Mouse (Mus musculus) heart, embryonic 11.5 days (tissue): ENCODE results near the gene Rnf31. TPM values are rescaled to one million over a fixed set of nuclear protein-coding genes. Genes with fewer than 3 reads are reported as not detected.
A peak's percentile ranks its signal among the peaks of the same experiment; 100 is the strongest.

Experiments used
- ATAC-seq: fragments of 200-750 bp; cut with Nextera tagmentation; replicated peaks from 2 replicates; pipeline ENCODE4 v1.8.0; 2017; ENCODE audit warnings: moderate library complexity; ENCODE audit not compliant: insufficient number of reproducible peaks, low FRiP score, low TSS enrichment
- H3K27ac ChIP-seq: fragments of 300-500 bp; sonication (generic); 2 replicates; pipeline ENCODE4 v1.5.1; 2014; ENCODE audit warnings: mild to moderate bottlenecking, low read depth, low read length
- H3K27me3 ChIP-seq: fragments of 300-500 bp; sonication (generic); 2 replicates; pipeline ENCODE4 v1.6.1; 2014; ENCODE audit warnings: mild to moderate bottlenecking, low read length, mixed read lengths; ENCODE audit not compliant: control insufficient read depth, insufficient read depth
- H3K36me3 ChIP-seq: fragments of 300-500 bp; sonication (generic); 2 replicates; pipeline ENCODE4 v1.6.1; 2014; ENCODE audit warnings: mild to moderate bottlenecking, low read length, moderate library complexity, mixed read lengths; ENCODE audit not compliant: control insufficient read depth, insufficient read depth
- H3K4me1 ChIP-seq: fragments of 300-500 bp; sonication (generic); 2 replicates; pipeline ENCODE4 v1.6.1; 2014; ENCODE audit warnings: low read length; ENCODE audit not compliant: control insufficient read depth, insufficient read depth
- H3K4me2 ChIP-seq: fragments of 300-500 bp; sonication (generic); 2 replicates; pipeline ENCODE4 v1.6.1; 2014; ENCODE audit warnings: mild to moderate bottlenecking, moderate library complexity
- H3K4me3 ChIP-seq: fragments of 300-500 bp; sonication (generic); 2 replicates; pipeline ENCODE4 v1.5.1; 2014; ENCODE audit warnings: low read depth, low read length
- H3K9ac ChIP-seq: fragments of 300-500 bp; sonication (generic); 2 replicates; pipeline ENCODE4 v1.6.1; 2014; ENCODE audit warnings: mild to moderate bottlenecking, low read depth, low read length, moderate library complexity
- H3K9me3 ChIP-seq: fragments of 300-500 bp; sonication (generic); replicated peaks from 2 replicates; pipeline ENCODE4 v1.6.1; 2016; ENCODE audit warnings: low read length; ENCODE audit not compliant: control insufficient read depth
- WGBS: fragments of 180-500 bp; shearing (Covaris S2); extraction: QIAGEN DNeasy Blood & Tissue Kit; methylation state at CpG from one replicate; pipeline ENCODE4 v1.1.7; 2014; ENCODE audit not compliant: insufficient replicate concordance; 5-methylcytosine and 5-hydroxymethylcytosine counted together
- polyA plus RNA-seq: library from polyadenylated mRNA; unstranded; fragments of >200 nt; fragmentation: Nextera tagmentation; extraction: Ambion mirVana; gene quantifications from 2 replicates; pipeline ENCODE4 v1.2.1, GENCODE M21; 2014

Rnf31 gene
- 11.2 and 13.0 TPM in 2 replicates for polyA plus RNA-seq

GRCm38 (mm10) chr14:55591331-55591891 is at the start of gene Rnf31:
TSS of gene Rnf31 (plus strand) at chr14:55591708.
- ATAC-seq, result peak; percentile 86
- H3K9me3 ChIP-seq, result no peaks in the 10 kb centered on the region
- H3K27me3 ChIP-seq, result no peaks in the 10 kb centered on the region
- peak within 1 kb of the TSS; percentile 85 for H3K9ac ChIP-seq
- H3K4me1 ChIP-seq, result peaks cover 19% of the 10 kb centered on the region
- peak within 1 kb of the TSS; percentile 98 for H3K27ac ChIP-seq
- peaks cover 17% of the 10 kb centered on the region for H3K36me3 ChIP-seq
- H3K4me3 ChIP-seq, result peak within 1 kb of the TSS; percentile 78
- under 1% methylated on average over 27 of the region's 33 CpGs for WGBS
- peak within 1 kb of the TSS; percentile 98 for H3K4me2 ChIP-seq

DNA sequence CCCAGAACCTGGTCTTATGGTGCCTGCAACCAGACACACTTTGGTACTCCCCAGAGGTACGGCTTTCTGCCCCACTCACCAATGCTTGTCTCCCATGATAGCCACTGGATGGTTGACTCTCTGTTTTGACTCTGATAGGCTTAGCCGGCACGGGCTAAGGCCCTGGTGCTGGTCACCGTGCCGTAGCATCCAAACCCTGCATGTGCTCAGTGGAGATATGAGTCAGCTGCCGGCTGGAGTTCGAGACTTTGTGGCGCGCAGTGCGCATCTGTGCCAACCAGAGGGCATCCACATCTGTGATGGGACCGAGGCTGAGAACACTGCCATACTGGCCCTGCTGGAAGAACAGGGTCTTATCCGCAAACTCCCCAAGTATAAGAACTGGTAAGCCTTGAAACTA is 49.2 kb upstream of the Rnf31 start:
- Histone ChIP-seq H3K4me1 (peaks cover 12% of the 10 kb centered on the region), H3K27me3 (no peaks in the 10 kb centered on the region), H3K4me3 (no peak overlapping the region), H3K9me3 (no peaks in the 10 kb centered on the region), H3K27ac (no peak overlapping the region), H3K4me2 (no peak overlapping the region), H3K9ac (no peak overlapping the region), H3K36me3 (peaks cover 4% of the 10 kb centered on the region; the same call in 1 of the 2 replicates)
- 96% methylated on average over 12 of the region's 12 CpGs for WGBS
- no peak for ATAC-seq

DNA sequence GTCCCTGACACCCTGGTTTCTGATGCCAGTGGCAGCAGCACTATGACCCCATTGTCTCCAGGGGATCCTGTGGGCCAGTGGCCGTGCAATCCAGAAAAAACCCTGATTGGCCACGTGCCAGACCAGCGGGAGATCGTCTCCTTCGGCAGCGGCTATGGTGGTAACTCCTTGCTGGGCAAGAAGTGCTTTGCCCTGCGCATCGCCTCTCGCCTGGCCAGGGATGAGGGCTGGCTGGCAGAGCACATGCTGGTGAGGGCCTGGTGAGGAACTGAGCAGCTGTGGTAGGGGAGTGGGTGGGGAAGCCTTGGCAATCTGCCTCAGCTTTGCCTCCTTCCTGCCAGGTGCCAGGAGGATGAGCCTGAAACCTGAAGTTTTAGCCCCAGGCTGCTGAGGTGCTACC is 47.2 kb upstream of the Rnf31 start:
- no peak overlapping the region for H3K9ac ChIP-seq
- no peak for ATAC-seq
- no peaks in the 10 kb centered on the region for H3K9me3 ChIP-seq
- WGBS, result 84% methylated on average over 9 of the region's 9 CpGs
- H3K27ac ChIP-seq, result no peak overlapping the region
- H3K4me3 ChIP-seq, result no peak overlapping the region
- H3K4me1 ChIP-seq, result peaks cover 12% of the 10 kb centered on the region
- H3K36me3 ChIP-seq, result peaks cover 8% of the 10 kb centered on the region; the same call in 1 of the 2 replicates
- H3K4me2 ChIP-seq, result no peak overlapping the region
- no peaks in the 10 kb centered on the region for H3K27me3 ChIP-seq

DNA sequence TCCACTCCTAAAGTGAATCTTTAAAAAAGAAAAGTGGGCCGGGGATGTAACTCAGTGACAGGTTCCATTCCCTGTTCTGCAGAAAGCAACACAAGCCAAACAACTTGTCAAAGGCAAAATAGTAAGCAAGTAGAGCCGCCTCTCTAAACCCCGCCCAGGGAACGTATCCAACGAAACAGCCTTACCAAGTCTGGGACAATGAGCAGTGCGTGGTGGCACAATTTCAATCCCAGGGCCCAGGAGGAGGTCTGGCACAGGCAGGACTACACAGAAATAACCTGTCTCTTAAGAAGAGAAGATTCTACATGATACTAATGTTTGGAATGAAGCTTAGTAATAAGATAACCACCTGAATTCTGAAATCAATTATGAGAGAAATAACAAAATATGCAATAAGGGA is 41.3 kb upstream of the Rnf31 start:
- no peaks in the 10 kb centered on the region for H3K27me3 ChIP-seq
- ATAC-seq, result no peak
- H3K9me3 ChIP-seq, result no peaks in the 10 kb centered on the region
- no peak overlapping the region for H3K9ac ChIP-seq
- H3K4me3 ChIP-seq, result no peak overlapping the region
- no peak overlapping the region for H3K27ac ChIP-seq
- peaks cover 8% of the 10 kb centered on the region; the same call in 1 of the 2 replicates for H3K36me3 ChIP-seq
- no peak overlapping the region for H3K4me2 ChIP-seq
- 88% methylated on average over 6 of the region's 6 CpGs for WGBS
- H3K4me1 ChIP-seq, result no peaks in the 10 kb centered on the region

DNA sequence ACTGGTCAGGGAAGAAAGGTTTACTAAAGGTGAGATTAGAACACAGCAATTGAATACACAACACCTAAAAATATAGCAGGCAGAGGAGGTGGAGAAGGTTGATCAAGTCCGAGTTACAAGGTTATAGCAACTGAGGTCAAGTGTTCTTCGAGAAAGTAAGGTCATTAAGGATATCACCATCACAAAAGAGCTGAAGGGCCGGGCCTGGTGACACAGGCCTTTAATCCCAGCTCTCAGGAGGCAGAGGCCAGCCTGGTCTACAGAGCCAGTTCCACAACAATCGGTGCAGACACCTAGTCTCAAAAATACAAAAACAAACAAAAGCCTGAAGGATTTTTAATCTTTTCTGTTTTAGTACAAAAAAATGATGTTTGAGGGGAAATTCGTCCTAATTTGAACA is 40.2 kb upstream of the Rnf31 start:
- no peak for ATAC-seq

GRCm38 (mm10) chr14:55551794-55552193 is 39.7 kb upstream of the Rnf31 start:
- no peaks in the 10 kb centered on the region for H3K27me3 ChIP-seq
- no peak for ATAC-seq
- WGBS, result 82% methylated on average over 8 of the region's 8 CpGs
- H3K9ac ChIP-seq, result no peak overlapping the region
- H3K27ac ChIP-seq, result no peak overlapping the region
- H3K9me3 ChIP-seq, result no peaks in the 10 kb centered on the region
- H3K4me1 ChIP-seq, result no peaks in the 10 kb centered on the region
- no peak overlapping the region for H3K4me2 ChIP-seq
- H3K4me3 ChIP-seq, result no peak overlapping the region
- peaks cover 4% of the 10 kb centered on the region; the same call in 1 of the 2 replicates for H3K36me3 ChIP-seq

More for the DNA sequence above, 40.2 kb upstream of the Rnf31 start:
- Histone ChIP-seq H3K27me3 (no peaks in the 10 kb centered on the region), H3K27ac (no peak overlapping the region), H3K4me2 (no peak overlapping the region), H3K4me1 (no peaks in the 10 kb centered on the region), H3K36me3 (peaks cover 4% of the 10 kb centered on the region; the same call in 1 of the 2 replicates), H3K9ac (no peak overlapping the region), H3K9me3 (no peaks in the 10 kb centered on the region), H3K4me3 (no peak overlapping the region)
- 67% methylated on average over 5 of the region's 5 CpGs for WGBS

DNA sequence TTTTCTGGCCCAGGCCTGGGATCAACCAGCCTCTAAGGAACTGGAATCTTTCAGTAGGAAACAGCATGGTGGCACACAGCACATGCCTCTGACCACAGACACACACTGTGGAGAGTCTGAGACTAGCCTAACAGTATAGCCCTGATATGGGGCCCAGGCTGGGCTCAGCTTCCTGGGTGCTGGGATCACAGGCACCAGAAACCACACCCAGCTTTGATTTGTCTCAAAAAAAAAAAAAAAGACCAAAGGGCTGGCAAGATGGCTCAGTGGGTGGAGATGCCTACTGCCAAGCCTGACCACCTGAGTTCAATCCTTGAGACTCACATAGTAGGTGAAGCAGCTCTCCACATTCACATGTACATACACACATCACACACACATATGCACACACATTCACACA is 36.9 kb upstream of the Rnf31 start:
- Histone ChIP-seq H3K27ac (no peak overlapping the region), H3K4me2 (no peak overlapping the region), H3K4me1 (no peaks in the 10 kb centered on the region; the same call in 1 of the 2 replicates), H3K4me3 (no peak overlapping the region), H3K36me3 (no peaks in the 10 kb centered on the region), H3K9ac (no peak overlapping the region), H3K27me3 (no peaks in the 10 kb centered on the region), H3K9me3 (no peaks in the 10 kb centered on the region)
- no peak for ATAC-seq

DNA sequence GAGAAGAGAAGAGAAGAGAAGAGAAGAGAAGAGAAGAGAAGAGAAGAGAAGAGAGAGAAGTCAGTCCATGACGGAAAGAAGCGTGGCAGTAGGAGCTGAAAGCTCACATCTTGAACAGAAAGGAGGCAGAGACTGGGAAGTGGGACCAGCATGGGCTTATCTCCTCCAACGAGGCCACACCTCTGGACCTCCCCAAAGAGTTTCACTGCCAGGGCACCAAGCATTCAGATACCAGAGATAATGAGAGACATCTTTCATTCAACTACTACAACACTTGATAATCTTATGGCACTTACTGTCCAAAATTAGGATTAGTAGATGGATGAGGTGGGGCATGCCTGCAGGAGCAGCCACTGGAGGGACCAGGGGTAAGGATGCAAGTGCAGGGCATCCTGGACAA is 35.7 kb upstream of the Rnf31 start:
- no peak overlapping the region for H3K9ac ChIP-seq
- H3K4me1 ChIP-seq, result no peaks in the 10 kb centered on the region; the same call in 1 of the 2 replicates
- H3K36me3 ChIP-seq, result no peaks in the 10 kb centered on the region
- no peak overlapping the region for H3K4me2 ChIP-seq
- H3K27ac ChIP-seq, result no peak overlapping the region
- H3K4me3 ChIP-seq, result no peak overlapping the region
- no peaks in the 10 kb centered on the region for H3K9me3 ChIP-seq
- no peak for ATAC-seq
- no peaks in the 10 kb centered on the region for H3K27me3 ChIP-seq
- whole genome bisulfite sequencing, result 59% methylated on average over 3 of the region's 3 CpGs

- no peak for ATAC-seq
- WGBS, result 23% methylated on average over 5 of the region's 5 CpGs
- Histone ChIP-seq H3K4me3 (no peak overlapping the region), H3K4me2 (no peak overlapping the region), H3K27ac (no peak overlapping the region), H3K9me3 (no peaks in the 10 kb centered on the region), H3K27me3 (no peaks in the 10 kb centered on the region), H3K9ac (no peak overlapping the region), H3K4me1 (peaks cover 10% of the 10 kb centered on the region), H3K36me3 (no peaks in the 10 kb centered on the region)
Measured at GRCm38 (mm10) chr14:55557003-55557402, 34.5 kb upstream of the Rnf31 start.
